In genomic region chr9:21131059-21131956, GRCm38 (mm10) we compare ENCODE assay signal across 7 mouse cellular contexts. TPM values are rescaled to one million over a fixed set of nuclear protein-coding genes. Genes with fewer than 3 reads are reported as not detected.
A peak's percentile ranks its signal among the peaks of the same experiment; 100 is the strongest.
DNase-seq lines count a peak whose midpoint lies in the region; ATAC-seq and TF ChIP-seq lines count a peak whose summit lies in the region.

TSS of gene Tyk2 (minus strand) at chr9:21131243.

- DNase-seq in adrenal gland, postnatal 10 days, result peak; percentile 93
- DNase-seq in embryonic facial prominence, embryonic 10.5 days (ENCODE audit: low spot score), result peak; percentile 96
- peak; percentile 93 for DNase-seq in gonadal fat pad, adult 2 months (ENCODE audit: low read depth)
- peak; percentile 90 for DNase-seq in left cerebral cortex, postnatal 4 days

- intact Hi-C loops in left cerebral cortex, postnatal 4 days (cut with DNase I), result loop anchor here (10.0 kb wide), 1 partner anchor 97 kb away; the partner anchor contains the start of gene Icam5

- H3K9me3 ChIP-seq in embryonic facial prominence, embryonic 10.5 days, result no peaks in the 10 kb centered on the region
- no peaks in the 10 kb centered on the region for H3K9me3 ChIP-seq in intestine, postnatal 0 days (ENCODE audit: control insufficient read depth)
- H3K9me3 ChIP-seq in midbrain, embryonic 12.5 days, result no peaks in the 10 kb centered on the region

- H3K4me1 ChIP-seq in embryonic facial prominence, embryonic 10.5 days, result peaks cover 13% of the 10 kb centered on the region
- no peaks in the 10 kb centered on the region for H3K4me1 ChIP-seq in intestine, postnatal 0 days (replicated peaks; ENCODE audit: control insufficient read depth, insufficient read depth, low read length)
- peaks cover 10% of the 10 kb centered on the region for H3K4me1 ChIP-seq in midbrain, embryonic 12.5 days
- H3K4me1 ChIP-seq in small intestine, adult 2 months (ENCODE audit: control insufficient read depth, insufficient read depth, insufficient read length, low read length), result peaks cover 12% of the 10 kb centered on the region

- peak; percentile 97 for ATAC-seq in intestine, postnatal 0 days
- peak; percentile 99 for ATAC-seq in midbrain, embryonic 12.5 days (ENCODE audit: low FRiP score, low read depth)

- 0 out of 2 replicates have a peak, but pooled peaks have one; percentile 1 for TF ChIP-seq CTCF in intestine, postnatal 0 days (IDR thresholded peaks at IDR 0.05; ENCODE audit: low read depth)
- TF ChIP-seq CTCF in small intestine, adult 2 months (IDR thresholded peaks at IDR 0.05; ENCODE audit: extremely low read depth, insufficient read length, insufficient replicate concordance, low read depth, low read length), result no peak

- H3K4me3 ChIP-seq in embryonic facial prominence, embryonic 10.5 days, result peak within 1 kb of the TSS; percentile 71
- H3K4me3 ChIP-seq in intestine, postnatal 0 days (ENCODE audit: low read depth, low read length), result peak within 1 kb of the TSS; percentile 83
- peak within 1 kb of the TSS; percentile 64 for H3K4me3 ChIP-seq in midbrain, embryonic 12.5 days
- H3K4me3 ChIP-seq in small intestine, adult 2 months (ENCODE audit: low read depth, low read length), result peak within 1 kb of the TSS; percentile 74

- H3K4me2 ChIP-seq in intestine, postnatal 0 days (replicated peaks; ENCODE audit: low read depth), result peak within 1 kb of the TSS; percentile 79
- peak within 1 kb of the TSS; percentile 63 for H3K4me2 ChIP-seq in midbrain, embryonic 12.5 days (replicated peaks)

- H3K27ac ChIP-seq in embryonic facial prominence, embryonic 10.5 days (replicated peaks), result peak within 1 kb of the TSS; percentile 78
- no peak within 1 kb of the TSS; the same call in 1 of the 2 replicates for H3K27ac ChIP-seq in intestine, postnatal 0 days (ENCODE audit: low read depth, low read length)
- peak within 1 kb of the TSS; percentile 49 for H3K27ac ChIP-seq in midbrain, embryonic 12.5 days (replicated peaks)
- peak within 1 kb of the TSS; percentile 42; the same call in 1 of the 2 replicates for H3K27ac ChIP-seq in small intestine, adult 2 months (ENCODE audit: insufficient read depth, low read depth, low read length)

- WGBS in embryonic facial prominence, embryonic 10.5 days, result 6% methylated on average over 37 of the region's 37 CpGs
- WGBS in intestine, postnatal 0 days, result 5% methylated on average over 37 of the region's 37 CpGs
- WGBS in midbrain, embryonic 12.5 days, result 6% methylated on average over 37 of the region's 37 CpGs
- WGBS in small intestine, adult 2 months, result 5% methylated on average over 37 of the region's 37 CpGs

- no peaks in the 10 kb centered on the region for H3K27me3 ChIP-seq in embryonic facial prominence, embryonic 10.5 days (replicated peaks; ENCODE audit: low read depth, poor library complexity, severe bottlenecking)
- no peaks in the 10 kb centered on the region for H3K27me3 ChIP-seq in intestine, postnatal 0 days (replicated peaks; ENCODE audit: control insufficient read depth, insufficient read depth, low read length)
- no peaks in the 10 kb centered on the region for H3K27me3 ChIP-seq in midbrain, embryonic 12.5 days
- no peaks in the 10 kb centered on the region for H3K27me3 ChIP-seq in small intestine, adult 2 months (ENCODE audit: control insufficient read depth, insufficient read depth, low read length)

- TF ChIP-seq POLR2A in small intestine, adult 2 months (IDR thresholded peaks at IDR 0.05; ENCODE audit: low read depth, low read length), result peak; percentile 81; the same call in 1 of the 2 replicates

- H3K9ac ChIP-seq in intestine, postnatal 0 days (ENCODE audit: low read depth, low read length), result peak within 1 kb of the TSS; percentile 57
- peak within 1 kb of the TSS; percentile 63 for H3K9ac ChIP-seq in midbrain, embryonic 12.5 days (replicated peaks)

- peaks cover 14% of the 10 kb centered on the region for H3K36me3 ChIP-seq in embryonic facial prominence, embryonic 10.5 days (replicated peaks)
- H3K36me3 ChIP-seq in intestine, postnatal 0 days (ENCODE audit: control insufficient read depth, insufficient read depth), result peaks cover 15% of the 10 kb centered on the region
- 0 out of 2 replicates have a peak, but pooled peaks cover 5% of the 10 kb centered on the region for H3K36me3 ChIP-seq in midbrain, embryonic 12.5 days
- peaks cover 16% of the 10 kb centered on the region for H3K36me3 ChIP-seq in small intestine, adult 2 months (ENCODE audit: control insufficient read depth, insufficient read depth, low read length)

RNA-seq across cellular contexts. Expression of gene Tyk2, which starts in this region (rescaled TPM):
- 10 to 100 TPM; 12.5 to 18.6 TPM for total RNA-seq in adrenal gland, postnatal 10 days (2021)
- 14.8 and 16.1 TPM in 2 replicates for polyA plus RNA-seq in embryonic facial prominence, embryonic 10.5 days (2016; fragmentation: Nextera tagmentation; extraction: Ambion mirVana)
- polyA plus RNA-seq in gonadal fat pad, adult 2 months (2012; rRNA removed), result 23.5 and 28.4 TPM in 2 replicates
- 8.0 and 9.2 TPM in 2 replicates for polyA plus RNA-seq in intestine, postnatal 0 days (2015; fragmentation: Nextera tagmentation; extraction: Ambion mirVana)
- total RNA-seq in left cerebral cortex, postnatal 4 days (2021), result 10 to 100 TPM; 16.1 to 16.7 TPM
- polyA plus RNA-seq in midbrain, embryonic 12.5 days (2016; fragmentation: Nextera tagmentation; extraction: Ambion mirVana), result 12.8 and 14.1 TPM in 2 replicates
- 16.3 and 31.2 TPM in 2 replicates for polyA plus RNA-seq in small intestine, adult 2 months (2012; rRNA removed)
